In genomic region chr11:41259915-41260619, GRCm38 (mm10) we compare ENCODE assay signal across 16 mouse cellular contexts.
A peak's percentile ranks its signal among the peaks of the same experiment; 100 is the strongest.
DNase-seq lines count a peak whose midpoint lies in the region; ATAC-seq and TF ChIP-seq lines count a peak whose summit lies in the region.
"Had no signal": no experiment of that assay in that cellular context is flagged by ENCODE, and none has a peak within 500 bp of the region (broad histone marks: within the 10 kb centered on the region; RNA-seq: fewer than 3 reads in every experiment).

No protein-coding gene starts in this region.

- no peaks in the 10 kb centered on the region for H3K36me3 ChIP-seq in forebrain, postnatal 0 days (ENCODE audit: insufficient read depth)
- H3K36me3 ChIP-seq in limb, embryonic 12.5 days: no peaks in the 10 kb centered on the region
- H3K36me3 ChIP-seq: heart, embryonic 12.5 days had no signal

- no peak for TF ChIP-seq CTCF in layer of hippocampus, adult 2 months (conservative IDR thresholded peaks at IDR 0.05)
- TF ChIP-seq CTCF in forebrain, postnatal 0 days (IDR thresholded peaks at IDR 0.05; ENCODE audit: low read depth): no peak

- WGBS in forebrain, postnatal 0 days: 38% methylated on average over 18 of the region's 18 CpGs
- WGBS in limb, embryonic 12.5 days: 28% methylated on average over 18 of the region's 18 CpGs

- peak; percentile 82 for ATAC-seq in frontal cortex, adult (ENCODE audit: low TSS enrichment)
- ATAC-seq in forebrain, postnatal 0 days: no peak
- no peak for ATAC-seq in limb, embryonic 12.5 days (ENCODE audit: insufficient number of reproducible peaks, insufficient read depth, low FRiP score, low TSS enrichment, low read depth)
- ATAC-seq in activated CD4-positive, CD25-positive, alpha-beta regulatory T cell, adult 4 months: no peak
- ATAC-seq: midbrain, embryonic 16.5 days had no signal

- peak overlapping the region; percentile 23 for H3K4me2 ChIP-seq in forebrain, postnatal 0 days (ENCODE audit: low read depth)
- peak overlapping the region; percentile 43 for H3K4me2 ChIP-seq in limb, embryonic 12.5 days
- H3K4me2 ChIP-seq: heart, embryonic 12.5 days had no signal

- H3K9me3 ChIP-seq in forebrain, postnatal 0 days (ENCODE audit: low read length): no peaks in the 10 kb centered on the region
- H3K9me3 ChIP-seq in limb, embryonic 12.5 days: no peaks in the 10 kb centered on the region
- H3K9me3 ChIP-seq: heart, embryonic 12.5 days had no signal

- no peak for DNase-seq in frontal cortex, postnatal 10 days (ENCODE audit: low spot score in 2 of 2)
- DNase-seq in layer of hippocampus, adult 2 months (ENCODE audit: low spot score in 2 of 2): peak in 1 of 2 experiments; percentile 3
- DNase-seq in layer of hippocampus, adult 9-10 months (ENCODE audit: low spot score): no peak
- DNase-seq in forebrain, postnatal 0 days: peak; percentile 18
- no peak for DNase-seq in lung, postnatal 10 days
- DNase-seq: adrenal gland, postnatal 36 days; B cell, adult 2 months; cerebellum, adult 11-12 months; gastrocnemius, postnatal 10 days; lung, postnatal 36 days had no signal

- H3K27me3 ChIP-seq in forebrain, postnatal 0 days (ENCODE audit: insufficient read depth, low read length): no peaks in the 10 kb centered on the region
- H3K27me3 ChIP-seq in limb, embryonic 12.5 days: no peaks in the 10 kb centered on the region
- H3K27me3 ChIP-seq: heart, embryonic 12.5 days had no signal

- H3K27ac ChIP-seq in layer of hippocampus, adult 2 months: peak overlapping the region; percentile 33; the same call in 1 of the 2 replicates
- H3K27ac ChIP-seq in forebrain, postnatal 0 days (ENCODE audit: low read depth, low read length): no peak overlapping the region
- H3K27ac ChIP-seq in limb, embryonic 12.5 days: peak overlapping the region; percentile 23; the same call in 1 of the 2 replicates
- H3K27ac ChIP-seq: liver, embryonic 14.5 days had no signal

- no peak overlapping the region for H3K9ac ChIP-seq in forebrain, postnatal 0 days
- no peak overlapping the region for H3K9ac ChIP-seq in limb, embryonic 12.5 days (replicated peaks)
- H3K9ac ChIP-seq: heart, embryonic 12.5 days; liver, embryonic 14.5 days had no signal

- H3K4me3 ChIP-seq in layer of hippocampus, adult 2 months: peak overlapping the region; percentile 39
- H3K4me3 ChIP-seq in forebrain, postnatal 0 days (ENCODE audit: low read depth, low read length): peak overlapping the region; percentile 4; the same call in 1 of the 2 replicates
- no peak overlapping the region for H3K4me3 ChIP-seq in limb, embryonic 12.5 days (replicated peaks)
- H3K4me3 ChIP-seq: heart, embryonic 12.5 days had no signal

- no peaks in the 10 kb centered on the region for H3K4me1 ChIP-seq in forebrain, postnatal 0 days (ENCODE audit: insufficient read depth)
- H3K4me1 ChIP-seq in limb, embryonic 12.5 days (replicated peaks): peaks cover 5% of the 10 kb centered on the region; the same call in 1 of the 2 replicates
- H3K4me1 ChIP-seq: heart, embryonic 12.5 days had no signal
